Mouse (Mus musculus): Measurements from ENCODE around the gene Kctd14.

DNA sequence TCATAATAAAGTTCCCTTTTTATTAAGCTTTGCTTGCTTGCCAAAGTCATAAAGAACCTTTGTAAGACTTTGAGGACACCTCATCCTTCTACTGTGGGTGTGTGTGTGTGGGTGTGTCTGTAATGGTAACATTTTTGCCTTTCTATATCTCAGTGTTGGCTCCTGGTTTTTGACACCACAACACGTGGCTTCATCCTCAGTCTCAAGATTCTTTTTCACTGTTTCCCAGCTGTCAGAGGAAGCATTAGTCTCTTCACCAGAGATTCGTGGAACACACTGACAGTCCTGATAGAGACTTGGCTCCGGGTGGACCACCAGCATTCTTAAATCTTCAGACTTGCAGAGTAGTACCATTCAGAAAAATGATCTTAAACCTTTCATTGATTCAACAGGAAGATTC lies 29.2 kb downstream of the Kctd14 start:
- TF ChIP-seq CTCF (IDR thresholded peaks at IDR 0.05; ENCODE audit: low read depth) (no peak), EP300 (optimal IDR thresholded peaks at IDR 0.05) (no peak)
